Mouse (Mus musculus): ENCODE measurements around the gene Tbc1d2b. TPM values are rescaled to one million over a fixed set of nuclear protein-coding genes. Genes with fewer than 3 reads are reported as not detected.

The Tbc1d2b gene
- polyA plus RNA-seq, 1 experiment from 2014 or later, result 5.1 TPM

DNA sequence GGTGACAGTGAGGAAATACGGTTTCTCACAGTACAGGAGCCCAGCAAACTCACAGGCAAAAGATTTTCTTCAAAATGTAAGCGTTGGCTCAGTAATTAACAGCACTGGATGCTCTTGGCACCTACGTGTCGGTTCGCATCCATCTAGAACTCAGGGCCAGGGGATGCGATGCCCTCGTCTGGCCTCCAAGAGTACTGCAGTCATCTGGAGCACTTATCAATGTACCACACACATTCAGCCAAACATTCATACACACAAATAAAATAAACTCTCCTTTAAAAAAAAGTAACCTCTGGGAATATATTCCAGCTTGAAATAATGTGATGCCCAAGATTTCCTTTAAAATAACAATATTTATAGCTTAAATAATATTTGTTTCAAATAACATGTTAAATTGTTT, 29.0 kb downstream of the Tbc1d2b start:
- Histone ChIP-seq H3K27me3 (replicated peaks; ENCODE audit: control insufficient read depth, insufficient read depth, low read length) (no peaks in the 10 kb centered on the region), H3K27ac (ENCODE audit: low read depth, low read length) (no peak overlapping the region), H3K4me2 (ENCODE audit: low read length) (no peak overlapping the region), H3K4me1 (ENCODE audit: control insufficient read depth, insufficient read depth, low read depth, low read length) (no peaks in the 10 kb centered on the region), H3K9me3 (ENCODE audit: control insufficient read depth, low read length) (no peaks in the 10 kb centered on the region), H3K9ac (ENCODE audit: low read depth, low read length) (no peak overlapping the region), H3K4me3 (ENCODE audit: low read length) (no peak overlapping the region), H3K36me3 (ENCODE audit: control insufficient read depth, insufficient read depth, low read length) (peaks cover 7% of the 10 kb centered on the region)
- no peak for ATAC-seq
- 66% methylated on average over 7 of the region's 7 CpGs for WGBS

DNA sequence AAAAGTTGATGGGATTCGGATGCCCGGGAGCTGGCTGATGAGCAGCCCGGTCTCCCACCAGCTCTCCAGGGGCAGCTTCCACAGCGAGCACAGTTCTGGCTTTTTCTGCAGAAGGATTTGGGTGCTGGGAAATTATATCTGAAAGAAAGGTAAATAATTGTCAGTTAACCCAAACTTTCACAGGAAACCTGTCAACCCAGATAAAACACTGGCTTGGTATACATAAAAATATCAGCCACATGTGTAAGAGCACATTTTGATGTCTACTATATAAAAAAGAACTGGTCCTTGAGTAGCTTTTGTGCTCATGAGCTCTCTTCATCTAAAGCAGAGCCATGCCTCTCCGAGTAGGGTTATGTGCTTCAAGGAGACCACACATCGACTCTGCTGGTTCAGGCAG, 29.6 kb downstream of the Tbc1d2b start:
- 73% methylated on average over 6 of the region's 6 CpGs for WGBS
- no peaks in the 10 kb centered on the region for H3K4me1 ChIP-seq (ENCODE audit: control insufficient read depth, insufficient read depth, low read depth, low read length)
- no peaks in the 10 kb centered on the region for H3K9me3 ChIP-seq (ENCODE audit: control insufficient read depth, low read length)
- H3K4me2 ChIP-seq (ENCODE audit: low read length), result no peak overlapping the region
- no peak for ATAC-seq
- H3K27ac ChIP-seq (ENCODE audit: low read depth, low read length), result no peak overlapping the region
- H3K9ac ChIP-seq (ENCODE audit: low read depth, low read length), result no peak overlapping the region
- H3K36me3 ChIP-seq (ENCODE audit: control insufficient read depth, insufficient read depth, low read length), result peaks cover 7% of the 10 kb centered on the region
- no peak overlapping the region for H3K4me3 ChIP-seq (ENCODE audit: low read length)
- H3K27me3 ChIP-seq (replicated peaks; ENCODE audit: control insufficient read depth, insufficient read depth, low read length), result no peaks in the 10 kb centered on the region

DNA sequence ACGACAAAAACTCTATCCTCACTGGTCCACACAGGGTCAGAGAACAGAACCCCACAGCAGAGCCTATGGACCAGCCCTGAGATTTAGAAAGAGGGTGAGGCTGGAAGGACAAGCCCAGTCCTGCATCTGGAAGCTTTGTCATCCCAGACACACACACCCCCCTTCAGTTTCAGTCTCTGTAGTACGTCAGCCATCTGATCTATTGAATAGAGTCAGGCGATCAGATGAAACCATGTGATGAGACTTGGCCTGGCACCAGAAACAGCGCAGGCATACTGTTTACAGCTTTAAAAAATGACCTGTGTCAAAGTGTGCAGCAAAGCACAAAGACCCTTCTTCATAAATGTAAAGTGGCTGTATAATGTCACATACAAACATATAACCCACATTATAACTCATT, 30.0 kb downstream of the Tbc1d2b start:
- WGBS, result 58% methylated on average over 4 of the region's 4 CpGs
- Histone ChIP-seq H3K4me3 (ENCODE audit: low read length) (no peak overlapping the region), H3K27ac (ENCODE audit: low read depth, low read length) (no peak overlapping the region), H3K36me3 (ENCODE audit: control insufficient read depth, insufficient read depth, low read length) (peaks cover 7% of the 10 kb centered on the region), H3K27me3 (replicated peaks; ENCODE audit: control insufficient read depth, insufficient read depth, low read length) (no peaks in the 10 kb centered on the region), H3K9ac (ENCODE audit: low read depth, low read length) (no peak overlapping the region), H3K9me3 (ENCODE audit: control insufficient read depth, low read length) (no peaks in the 10 kb centered on the region), H3K4me2 (ENCODE audit: low read length) (no peak overlapping the region), H3K4me1 (ENCODE audit: control insufficient read depth, insufficient read depth, low read depth, low read length) (no peaks in the 10 kb centered on the region)
- peak; percentile 62; the same call in 1 of the 2 replicates for ATAC-seq

- no peaks in the 10 kb centered on the region for H3K9me3 ChIP-seq (ENCODE audit: control insufficient read depth, low read length)
- peaks cover 7% of the 10 kb centered on the region for H3K36me3 ChIP-seq (ENCODE audit: control insufficient read depth, insufficient read depth, low read length)
- H3K4me3 ChIP-seq (ENCODE audit: low read length), result no peak overlapping the region
- 84% methylated on average over 9 of the region's 9 CpGs for WGBS
- no peaks in the 10 kb centered on the region for H3K4me1 ChIP-seq (ENCODE audit: control insufficient read depth, insufficient read depth, low read depth, low read length)
- ATAC-seq, result no peak
- no peak overlapping the region for H3K27ac ChIP-seq (ENCODE audit: low read depth, low read length)
- H3K9ac ChIP-seq (ENCODE audit: low read depth, low read length), result no peak overlapping the region
- H3K4me2 ChIP-seq (ENCODE audit: low read length), result no peak overlapping the region
- no peaks in the 10 kb centered on the region for H3K27me3 ChIP-seq (replicated peaks; ENCODE audit: control insufficient read depth, insufficient read depth, low read length)
These were observed 33.2 kb downstream of the Tbc1d2b start for GRCm38 (mm10) chr9:90237232-90238062.

DNA sequence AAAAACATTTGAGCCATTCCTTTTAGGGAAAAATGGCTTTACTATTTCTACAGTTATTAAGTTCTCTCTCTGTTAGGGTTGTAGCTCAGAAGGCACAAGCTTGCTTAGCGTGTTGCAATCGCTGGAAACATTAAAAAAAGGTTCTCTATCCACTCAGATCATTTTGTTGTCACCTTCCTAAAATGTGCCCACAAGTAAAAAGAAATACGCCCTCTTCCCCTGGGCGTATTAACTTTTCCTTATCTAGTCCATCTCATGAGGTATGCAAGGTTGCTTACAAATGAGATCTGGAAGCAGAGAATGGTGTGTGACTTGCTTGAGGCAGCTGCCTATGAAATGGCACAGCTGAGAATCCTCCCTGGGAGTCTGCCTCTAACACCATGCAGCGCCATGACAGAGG, 33.8 kb downstream of the Tbc1d2b start:
- 100% methylated on average over 5 of the region's 5 CpGs for WGBS
- no peak for ATAC-seq
- no peaks in the 10 kb centered on the region for H3K27me3 ChIP-seq (replicated peaks; ENCODE audit: control insufficient read depth, insufficient read depth, low read length)
- no peak overlapping the region for H3K9ac ChIP-seq (ENCODE audit: low read depth, low read length)
- H3K36me3 ChIP-seq (ENCODE audit: control insufficient read depth, insufficient read depth, low read length), result peaks cover 7% of the 10 kb centered on the region
- no peaks in the 10 kb centered on the region for H3K9me3 ChIP-seq (ENCODE audit: control insufficient read depth, low read length)
- no peak overlapping the region for H3K4me2 ChIP-seq (ENCODE audit: low read length)
- H3K4me1 ChIP-seq (ENCODE audit: control insufficient read depth, insufficient read depth, low read depth, low read length), result no peaks in the 10 kb centered on the region
- H3K27ac ChIP-seq (ENCODE audit: low read depth, low read length), result no peak overlapping the region
- H3K4me3 ChIP-seq (ENCODE audit: low read length), result no peak overlapping the region

- Histone ChIP-seq H3K27ac (ENCODE audit: low read depth, low read length) (no peak overlapping the region), H3K9ac (ENCODE audit: low read depth, low read length) (no peak overlapping the region), H3K4me2 (ENCODE audit: low read length) (no peak overlapping the region), H3K4me1 (ENCODE audit: control insufficient read depth, insufficient read depth, low read depth, low read length) (no peaks in the 10 kb centered on the region), H3K9me3 (ENCODE audit: control insufficient read depth, low read length) (no peaks in the 10 kb centered on the region), H3K4me3 (ENCODE audit: low read length) (no peak overlapping the region), H3K27me3 (replicated peaks; ENCODE audit: control insufficient read depth, insufficient read depth, low read length) (no peaks in the 10 kb centered on the region), H3K36me3 (ENCODE audit: control insufficient read depth, insufficient read depth, low read length) (peaks cover 7% of the 10 kb centered on the region)
- 91% methylated on average over 10 of the region's 10 CpGs for WGBS
- no peak for ATAC-seq
These were observed 35.2 kb downstream of the Tbc1d2b start for GRCm38 (mm10) chr9:90235258-90235882.

DNA sequence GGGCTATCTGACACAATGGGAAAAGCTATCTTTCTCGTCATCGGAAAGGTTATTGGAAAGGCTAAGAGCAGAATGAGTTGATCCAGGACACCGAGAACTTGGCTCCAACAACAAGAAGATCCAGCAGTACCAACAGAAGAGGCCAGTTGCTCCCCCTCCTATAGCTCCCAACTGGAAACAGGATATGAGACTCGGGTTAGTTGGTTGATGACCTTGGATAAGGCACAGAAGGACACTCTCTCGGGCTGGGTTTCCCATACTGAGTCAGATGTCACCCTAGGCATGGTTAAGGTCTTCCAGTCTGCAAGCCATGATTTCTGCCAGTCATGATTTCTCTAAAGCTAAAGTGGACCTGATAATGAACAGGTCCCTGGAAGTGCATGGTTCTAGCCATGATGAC, 35.8 kb downstream of the Tbc1d2b start:
- WGBS, result 93% methylated on average over 5 of the region's 5 CpGs
- Histone ChIP-seq H3K27ac (ENCODE audit: low read depth, low read length) (no peak overlapping the region), H3K27me3 (replicated peaks; ENCODE audit: control insufficient read depth, insufficient read depth, low read length) (no peaks in the 10 kb centered on the region), H3K9me3 (ENCODE audit: control insufficient read depth, low read length) (no peaks in the 10 kb centered on the region), H3K4me1 (ENCODE audit: control insufficient read depth, insufficient read depth, low read depth, low read length) (no peaks in the 10 kb centered on the region), H3K4me2 (ENCODE audit: low read length) (no peak overlapping the region), H3K4me3 (ENCODE audit: low read length) (no peak overlapping the region), H3K9ac (ENCODE audit: low read depth, low read length) (no peak overlapping the region), H3K36me3 (ENCODE audit: control insufficient read depth, insufficient read depth, low read length) (peaks cover 4% of the 10 kb centered on the region)
- ATAC-seq, result no peak

DNA sequence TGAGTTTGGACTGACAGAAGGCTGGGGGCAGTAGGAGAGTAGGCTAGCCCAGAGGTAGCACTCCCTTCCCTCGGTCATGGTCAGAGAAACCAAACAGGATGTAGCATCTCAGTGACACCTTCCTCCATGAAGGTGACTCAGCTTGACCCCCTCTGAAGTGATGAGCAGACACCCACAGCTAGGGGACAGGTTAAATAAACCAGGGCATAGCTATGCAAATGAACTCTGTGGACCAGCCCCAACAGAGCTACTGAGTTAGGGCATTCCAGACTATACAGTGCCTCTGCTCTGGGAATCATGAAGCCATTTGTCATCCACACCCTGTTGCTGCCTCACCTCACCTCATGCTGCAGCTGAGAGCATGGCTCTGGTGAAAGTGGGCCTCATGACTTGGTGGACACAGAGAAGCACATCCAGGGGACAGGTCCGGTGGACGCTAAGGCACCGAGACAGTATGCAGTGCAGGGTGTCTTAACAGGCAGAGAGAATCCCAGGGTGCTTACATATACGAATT, 36.6 kb downstream of the Tbc1d2b start:
- Histone ChIP-seq H3K27ac (ENCODE audit: low read depth, low read length) (no peak overlapping the region), H3K4me3 (ENCODE audit: low read length) (no peak overlapping the region), H3K4me2 (ENCODE audit: low read length) (no peak overlapping the region), H3K27me3 (replicated peaks; ENCODE audit: control insufficient read depth, insufficient read depth, low read length) (no peaks in the 10 kb centered on the region), H3K36me3 (ENCODE audit: control insufficient read depth, insufficient read depth, low read length) (no peaks in the 10 kb centered on the region), H3K4me1 (ENCODE audit: control insufficient read depth, insufficient read depth, low read depth, low read length) (no peaks in the 10 kb centered on the region), H3K9ac (ENCODE audit: low read depth, low read length) (no peak overlapping the region), H3K9me3 (ENCODE audit: control insufficient read depth, low read length) (no peaks in the 10 kb centered on the region)
- WGBS, result 95% methylated on average over 5 of the region's 5 CpGs
- no peak for ATAC-seq

DNA sequence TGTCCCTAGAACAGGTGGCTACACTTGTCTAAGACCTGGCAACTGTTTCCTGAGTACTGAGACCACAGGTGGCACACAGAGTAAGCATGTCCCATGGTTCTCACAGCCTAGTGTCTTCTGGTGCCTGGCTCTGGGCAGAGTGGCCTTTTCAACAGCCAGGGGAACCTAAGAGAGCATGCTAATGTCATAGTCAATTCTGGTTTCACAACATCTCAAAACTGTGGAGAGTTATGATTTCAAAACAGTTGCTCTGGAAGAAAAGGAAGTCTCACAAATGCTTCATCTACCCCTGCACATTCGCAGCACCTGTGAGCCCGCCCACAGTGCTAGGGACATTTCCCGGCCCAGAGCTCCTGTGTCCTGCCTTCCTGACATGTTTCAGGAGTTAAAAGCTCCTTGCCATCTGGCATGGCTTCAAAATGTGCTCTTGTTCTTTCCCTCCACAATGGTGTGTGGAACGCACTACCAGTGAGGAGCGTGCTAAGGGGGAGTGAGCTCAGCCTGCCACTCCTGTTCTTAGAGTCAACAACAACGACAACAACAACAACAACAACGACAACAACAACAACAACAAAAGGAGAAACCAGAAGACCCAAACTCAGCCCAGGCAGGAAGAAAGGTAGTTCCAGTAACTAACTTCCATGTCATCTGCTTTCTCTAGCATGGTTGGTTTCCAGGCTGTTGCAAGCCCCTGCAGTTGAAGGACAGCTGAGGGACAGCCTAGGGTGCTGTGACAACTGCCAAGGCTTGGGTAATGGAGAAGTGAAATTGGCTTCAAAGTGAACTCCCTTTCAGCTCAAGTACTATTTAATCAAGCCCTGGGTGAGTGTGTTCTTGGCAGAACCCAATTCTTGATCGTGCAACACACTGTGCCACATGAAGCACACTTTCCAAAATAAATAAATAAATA, 37.6 kb downstream of the Tbc1d2b start:
- H3K27me3 ChIP-seq (replicated peaks; ENCODE audit: control insufficient read depth, insufficient read depth, low read length), result no peaks in the 10 kb centered on the region
- no peak overlapping the region for H3K27ac ChIP-seq (ENCODE audit: low read depth, low read length)
- no peak for ATAC-seq
- 88% methylated on average over 8 of the region's 8 CpGs for WGBS
- H3K36me3 ChIP-seq (ENCODE audit: control insufficient read depth, insufficient read depth, low read length), result no peaks in the 10 kb centered on the region
- H3K4me1 ChIP-seq (ENCODE audit: control insufficient read depth, insufficient read depth, low read depth, low read length), result no peaks in the 10 kb centered on the region
- no peak overlapping the region for H3K4me2 ChIP-seq (ENCODE audit: low read length)
- H3K9me3 ChIP-seq (ENCODE audit: control insufficient read depth, low read length), result no peaks in the 10 kb centered on the region
- H3K4me3 ChIP-seq (ENCODE audit: low read length), result no peak overlapping the region
- no peak overlapping the region for H3K9ac ChIP-seq (ENCODE audit: low read depth, low read length)
